Mouse (Mus musculus): ENCODE data around the gene Nab2. TPM values are rescaled to one million over a fixed set of nuclear protein-coding genes. Genes with fewer than 3 reads are reported as not detected.

Nab2 gene
- 3.4 TPM for polyA plus RNA-seq (2014; fragmentation: Illumina TruSeq; extraction: RNeasy Lipid Tissue Mini Kit (QIAGEN cat#74804); ENCODE audit: low read depth, low replicate concordance)

GRCm38 (mm10) chr10:127668093-127669050 is at the start of gene Nab2:
TSS of gene Nab2 (minus strand) at chr10:127668568.

GRCm38 (mm10) chr10:127704766-127705220 is 36.4 kb upstream of the Nab2 start, which contains the start of gene Myo1a:
TSS of gene Myo1a (plus strand) at chr10:127705170.

GRCm38 (mm10) chr10:127666501-127667268 is 1.7 kb downstream of the Nab2 start, which contains the start of gene Nemp1:
TSS of gene Nemp1 (plus strand) at chr10:127666901.

DNA sequence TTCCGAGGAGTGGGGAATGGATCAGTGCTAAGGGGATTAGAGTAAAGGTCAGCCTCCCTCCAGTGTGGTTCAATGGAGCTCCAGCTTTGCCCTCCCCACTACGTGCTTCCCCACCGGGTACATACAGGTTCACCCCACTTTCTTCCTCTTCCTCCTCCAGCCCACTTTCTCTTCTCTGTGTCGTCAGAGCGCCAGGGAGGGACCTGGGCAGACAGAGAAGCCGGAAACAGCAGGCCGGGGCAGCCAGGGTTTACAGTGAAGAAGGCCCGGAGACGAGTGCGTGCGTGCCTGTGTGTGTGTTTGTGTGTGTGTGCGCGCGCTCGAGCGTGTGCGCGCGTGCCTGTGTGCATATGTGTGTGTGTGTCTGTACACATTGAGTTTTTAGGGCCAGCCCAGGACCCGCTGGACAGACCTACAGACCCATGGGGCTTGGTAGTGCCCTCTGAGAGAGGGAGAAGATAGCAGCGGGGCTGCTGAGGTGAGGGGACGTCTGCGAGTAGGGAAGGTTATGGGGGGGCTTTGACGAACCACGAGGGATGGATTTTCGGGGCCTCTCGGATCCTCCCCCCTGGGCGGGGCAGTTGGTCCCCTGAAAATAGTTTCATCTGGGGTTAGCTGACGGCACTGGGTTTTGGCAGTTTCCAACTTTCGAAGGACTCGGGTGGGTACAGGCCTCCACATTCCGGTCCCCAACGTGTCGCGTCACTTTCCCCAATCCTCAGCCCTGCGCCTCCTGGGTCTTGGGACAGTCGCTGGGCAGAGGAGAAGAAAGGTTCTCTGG is 25.4 kb downstream of the Nab2 start, which contains the start of gene Stat6:
Stat6 (plus strand) TSS at position 215 of the 781 bp plus-strand sequence.

GRCm38 (mm10) chr10:127620406-127621190 is 47.8 kb downstream of the Nab2 start, which contains the start of gene Lrp1:
TSS of gene Lrp1 (minus strand) at chr10:127621148.

Other genes starting within 250 kb of the Nab2 start
- gene Stac3, start 166.9 kb downstream of the Nab2 start, polyA plus RNA-seq (2014; fragmentation: Illumina TruSeq; extraction: RNeasy Lipid Tissue Mini Kit (QIAGEN cat#74804); ENCODE audit: low read depth, low replicate concordance) = not detected
- gene Ndufa4l2, start 153.6 kb downstream of the Nab2 start, polyA plus RNA-seq (2014; fragmentation: Illumina TruSeq; extraction: RNeasy Lipid Tissue Mini Kit (QIAGEN cat#74804); ENCODE audit: low read depth, low replicate concordance) = 2.6 TPM
- gene Shmt2, start 146.1 kb downstream of the Nab2 start, polyA plus RNA-seq (2014; fragmentation: Illumina TruSeq; extraction: RNeasy Lipid Tissue Mini Kit (QIAGEN cat#74804); ENCODE audit: low read depth, low replicate concordance) = 2.1 TPM
- not detected for gene Nxph4, start 134.0 kb downstream of the Nab2 start, polyA plus RNA-seq (2014; fragmentation: Illumina TruSeq; extraction: RNeasy Lipid Tissue Mini Kit (QIAGEN cat#74804); ENCODE audit: low read depth, low replicate concordance)
- gene Lrp1, start 47.4 kb downstream of the Nab2 start, polyA plus RNA-seq (2014; fragmentation: Illumina TruSeq; extraction: RNeasy Lipid Tissue Mini Kit (QIAGEN cat#74804); ENCODE audit: low read depth, low replicate concordance) = 6.5 TPM
- 42.6 TPM for gene Stat6, start 25.6 kb downstream of the Nab2 start, polyA plus RNA-seq (2014; fragmentation: Illumina TruSeq; extraction: RNeasy Lipid Tissue Mini Kit (QIAGEN cat#74804); ENCODE audit: low read depth, low replicate concordance)
- gene Nemp1, start 1.7 kb downstream of the Nab2 start, polyA plus RNA-seq (2014; fragmentation: Illumina TruSeq; extraction: RNeasy Lipid Tissue Mini Kit (QIAGEN cat#74804); ENCODE audit: low read depth, low replicate concordance) = 12.3 TPM
- 0.41 TPM for gene Myo1a, start 36.6 kb upstream of the Nab2 start, polyA plus RNA-seq (2014; fragmentation: Illumina TruSeq; extraction: RNeasy Lipid Tissue Mini Kit (QIAGEN cat#74804); ENCODE audit: low read depth, low replicate concordance)
- gene Tac2, start 55.9 kb upstream of the Nab2 start, polyA plus RNA-seq (2014; fragmentation: Illumina TruSeq; extraction: RNeasy Lipid Tissue Mini Kit (QIAGEN cat#74804); ENCODE audit: low read depth, low replicate concordance) = not detected
- gene Zbtb39, start 71.0 kb upstream of the Nab2 start, polyA plus RNA-seq (2014; fragmentation: Illumina TruSeq; extraction: RNeasy Lipid Tissue Mini Kit (QIAGEN cat#74804); ENCODE audit: low read depth, low replicate concordance) = 3.3 TPM
- gene Gpr182, start 83.2 kb upstream of the Nab2 start, polyA plus RNA-seq (2014; fragmentation: Illumina TruSeq; extraction: RNeasy Lipid Tissue Mini Kit (QIAGEN cat#74804); ENCODE audit: low read depth, low replicate concordance) = 2.9 TPM
- 6.2 TPM for gene Rdh1, start 91.2 kb upstream of the Nab2 start, polyA plus RNA-seq (2014; fragmentation: Illumina TruSeq; extraction: RNeasy Lipid Tissue Mini Kit (QIAGEN cat#74804); ENCODE audit: low read depth, low replicate concordance)
- not detected for gene Rdh16f1, start 91.2 kb upstream of the Nab2 start, polyA plus RNA-seq (2014; fragmentation: Illumina TruSeq; extraction: RNeasy Lipid Tissue Mini Kit (QIAGEN cat#74804); ENCODE audit: low read depth, low replicate concordance)
- gene Rdh9, start 107.8 kb upstream of the Nab2 start, polyA plus RNA-seq (2014; fragmentation: Illumina TruSeq; extraction: RNeasy Lipid Tissue Mini Kit (QIAGEN cat#74804); ENCODE audit: low read depth, low replicate concordance) = 5.9 TPM
- 0.29 TPM for gene Rdh16, start 132.6 kb upstream of the Nab2 start, polyA plus RNA-seq (2014; fragmentation: Illumina TruSeq; extraction: RNeasy Lipid Tissue Mini Kit (QIAGEN cat#74804); ENCODE audit: low read depth, low replicate concordance)
- gene Rdh19, start 181.4 kb upstream of the Nab2 start, polyA plus RNA-seq (2014; fragmentation: Illumina TruSeq; extraction: RNeasy Lipid Tissue Mini Kit (QIAGEN cat#74804); ENCODE audit: low read depth, low replicate concordance) = not detected
- gene Rdh16f2, start 197.9 kb upstream of the Nab2 start, polyA plus RNA-seq (2014; fragmentation: Illumina TruSeq; extraction: RNeasy Lipid Tissue Mini Kit (QIAGEN cat#74804); ENCODE audit: low read depth, low replicate concordance) = not detected
- not detected for gene Rdh7, start 220.2 kb upstream of the Nab2 start, polyA plus RNA-seq (2014; fragmentation: Illumina TruSeq; extraction: RNeasy Lipid Tissue Mini Kit (QIAGEN cat#74804); ENCODE audit: low read depth, low replicate concordance)
- gene Sdr9c7, start 229.9 kb upstream of the Nab2 start, polyA plus RNA-seq (2014; fragmentation: Illumina TruSeq; extraction: RNeasy Lipid Tissue Mini Kit (QIAGEN cat#74804); ENCODE audit: low read depth, low replicate concordance) = 2.9 TPM